Mouse (Mus musculus): ENCODE results near the gene Tmem160.
A peak's percentile ranks its signal among the peaks of the same experiment; 100 is the strongest.

Tmem160 gene

GRCm38 (mm10) chr7:16491759-16492158 is 39.2 kb downstream of the Tmem160 start:
- peak; percentile 86 for DNase-seq (ENCODE audit: low read depth, low spot score)

- DNase-seq (ENCODE audit: low read depth, low spot score), result no peak
Measured at GRCm38 (mm10) chr7:16492211-16492610, 39.6 kb downstream of the Tmem160 start.

GRCm38 (mm10) chr7:16493361-16493760 is 40.8 kb downstream of the Tmem160 start:
- DNase-seq (ENCODE audit: low read depth, low spot score), result peak; percentile 65

- DNase-seq (ENCODE audit: low read depth, low spot score), result no peak
Measured at GRCm38 (mm10) chr7:16496260-16496659, 43.7 kb downstream of the Tmem160 start.

GRCm38 (mm10) chr7:16499671-16500104 is 47.1 kb downstream of the Tmem160 start:
- DNase-seq (ENCODE audit: low read depth, low spot score), result no peak

GRCm38 (mm10) chr7:16501571-16501970 is 49.0 kb downstream of the Tmem160 start:
- DNase-seq (ENCODE audit: low read depth, low spot score), result no peak

GRCm38 (mm10) chr7:16504573-16505225 is 52.1 kb downstream of the Tmem160 start:
- DNase-seq (ENCODE audit: low read depth, low spot score), result no peak
